Mouse (Mus musculus) cerebellum, adult 2 months (tissue): ENCODE measurements around the gene Scpep1. TPM values are rescaled to one million over a fixed set of nuclear protein-coding genes. Genes with fewer than 3 reads are reported as not detected.
"Not testable (repeated sequence)": the region's sequence is repeated elsewhere in the genome, so short reads cannot be mapped to it uniquely, and the experiment has no call there.

Source experiments
- DNase-seq, 2 experiments: peaks; one replicate each; pipeline ENCODE4 v3.0.0; 2021
- H3K27ac ChIP-seq: fragments of 200-500 bp; 2 replicates; pipeline ENCODE4 v1.5.1; 2012; ENCODE audit warnings: low read length, control low read depth, inconsistent platforms; ENCODE audit not compliant: insufficient read depth
- H3K27me3 ChIP-seq: fragments of 200-500 bp; 2 replicates; pipeline ENCODE4 v1.6.1; 2012; ENCODE audit warnings: inconsistent platforms, mild to moderate bottlenecking, low read length, moderate library complexity; ENCODE audit not compliant: control insufficient read depth, insufficient read depth
- H3K4me1 ChIP-seq: fragments of 200-500 bp; 2 replicates; pipeline ENCODE4 v1.6.1; 2011; ENCODE audit warnings: low read length; ENCODE audit not compliant: control insufficient read depth, insufficient read depth
- H3K4me3 ChIP-seq: fragments of 200-500 bp; replicated peaks from 2 replicates; pipeline ENCODE3; 2011; ENCODE audit warnings: mild to moderate bottlenecking, low read depth, low read length, control low read depth; ENCODE audit not compliant: insufficient read depth
- CTCF ChIP-seq: fragments of 200-500 bp; IDR thresholded peaks from 2 replicates; pipeline ENCODE4 v1.5.1; 2011; ENCODE audit warnings: low read depth, mild to moderate bottlenecking, control low read depth, low read length, moderate library complexity, borderline replicate concordance; ENCODE audit not compliant: insufficient read depth
- POLR2A ChIP-seq: fragments of 200-500 bp; IDR thresholded peaks from 2 replicates; pipeline ENCODE4 v1.6.1; 2011; ENCODE audit warnings: low read length, control low read depth, borderline replicate concordance; ENCODE audit not compliant: insufficient read depth
- WGBS: fragments of 180-500 bp; shearing (Covaris S2); methylation state at CpG from one replicate; pipeline ENCODE4 v1.1.7; 2018; 5-methylcytosine and 5-hydroxymethylcytosine counted together
- polyA plus RNA-seq: library from polyadenylated mRNA; depleted of rRNA; stranded (reverse); fragments of >200 nt; gene quantifications from 2 replicates; pipeline ENCODE4 v1.2.3, GENCODE M21; 2012; rRNA removed

Scpep1 gene
- polyA plus RNA-seq, 1 experiment = 18.6 TPM

- not testable (repeated sequence) for H3K4me1 ChIP-seq, H3K27me3 ChIP-seq, H3K4me3 ChIP-seq, H3K27ac ChIP-seq
- peak; percentile 61 to 73 for DNase-seq
- WGBS = 98% methylated on average over 20 of the region's 24 CpGs
Measured at GRCm38 (mm10) chr11:88891921-88892561, 63.2 kb downstream of the Scpep1 start.

GRCm38 (mm10) chr11:88891446-88891845 lies 63.8 kb downstream of the Scpep1 start:
- not testable (repeated sequence) for H3K4me1 ChIP-seq, H3K27me3 ChIP-seq, H3K27ac ChIP-seq, H3K4me3 ChIP-seq
- 93% methylated on average over 9 of the region's 12 CpGs for WGBS
- DNase-seq = peak; percentile 66 to 73

- H3K4me1 ChIP-seq, H3K4me3 ChIP-seq, H3K27ac ChIP-seq, H3K27me3 ChIP-seq: not testable (repeated sequence)
- 86% methylated on average over 7 of the region's 11 CpGs for WGBS
- DNase-seq = peak; percentile 35 to 50
Measured at GRCm38 (mm10) chr11:88890904-88891303, 64.4 kb downstream of the Scpep1 start.

GRCm38 (mm10) chr11:88888996-88889395 lies 66.3 kb downstream of the Scpep1 start:
- Histone ChIP-seq H3K4me1 (no peaks in the 10 kb centered on the region), H3K27ac (no peak overlapping the region), H3K4me3 (no peak overlapping the region), H3K27me3 (no peaks in the 10 kb centered on the region)
- WGBS = 94% methylated on average over 2 of the region's 2 CpGs
- TF ChIP-seq CTCF = no peak
- no peak for TF ChIP-seq POLR2A
- no peak for DNase-seq

- DNase-seq = no peak
- Histone ChIP-seq H3K27me3 (no peaks in the 10 kb centered on the region), H3K4me1 (no peaks in the 10 kb centered on the region), H3K27ac (no peak overlapping the region), H3K4me3 (no peak overlapping the region)
- WGBS = 45% methylated on average over 8 of the region's 8 CpGs
- TF ChIP-seq CTCF (no peak), POLR2A (no peak)
Measured at GRCm38 (mm10) chr11:88884376-88885065, 70.7 kb downstream of the Scpep1 start.

GRCm38 (mm10) chr11:88878011-88878410 lies 77.3 kb downstream of the Scpep1 start:
- DNase-seq = no peak
- no peaks in the 10 kb centered on the region for H3K4me1 ChIP-seq
- no peaks in the 10 kb centered on the region for H3K27me3 ChIP-seq
- WGBS = 89% methylated on average over 12 of the region's 12 CpGs
- TF ChIP-seq POLR2A = no peak
- TF ChIP-seq CTCF = no peak
- no peak overlapping the region for H3K27ac ChIP-seq
- no peak overlapping the region for H3K4me3 ChIP-seq

Other genes with a start within 250 kb of the Scpep1 start
- 87.3 and 87.5 TPM in 2 replicates for gene Msi2, start 237.0 kb downstream of the Scpep1 start, polyA plus RNA-seq
- gene Akap1, start 90.9 kb downstream of the Scpep1 start, polyA plus RNA-seq = 41.5 and 42.8 TPM in 2 replicates
- gene Elobl, start 11.5 kb upstream of the Scpep1 start, polyA plus RNA-seq = not detected in 2 replicates
- gene Coil, start 14.8 kb upstream of the Scpep1 start, polyA plus RNA-seq = 22.3 and 23.5 TPM in 2 replicates
- 2.4 and 2.5 TPM in 2 replicates for gene Trim25, start 43.9 kb upstream of the Scpep1 start, polyA plus RNA-seq
- gene Dgke, start 111.4 kb upstream of the Scpep1 start, polyA plus RNA-seq = 34.0 and 39.5 TPM in 2 replicates
- 0.40 and 0.65 TPM in 2 replicates for gene Gm525, start 118.4 kb upstream of the Scpep1 start, polyA plus RNA-seq